Mouse (Mus musculus): ENCODE measurements around the gene Krtap20-2.
"Not testable (repeated sequence)": the region's sequence is repeated elsewhere in the genome, so short reads cannot be mapped to it uniquely, and the experiment has no call there.

Krtap20-2 gene

DNA sequence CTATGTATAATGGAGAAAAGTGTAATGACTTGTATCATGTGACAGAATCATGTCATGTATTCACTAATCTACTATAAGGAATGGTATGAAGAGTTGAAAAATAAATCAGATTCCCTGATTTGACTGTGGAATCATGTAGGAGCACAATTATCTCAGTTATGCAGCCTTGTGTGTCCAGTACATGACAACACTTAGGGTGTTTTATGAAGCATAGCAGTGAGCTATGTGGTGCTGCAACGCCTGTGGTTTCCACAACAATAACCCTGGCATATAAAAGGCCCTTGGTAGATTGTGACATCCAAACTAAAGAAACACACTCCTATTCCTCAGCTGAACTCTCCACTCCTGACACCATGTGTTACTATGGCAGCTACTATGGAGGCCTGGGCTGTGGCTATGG, at the start of gene Krtap20-2:
Gene Krtap20-2, plus strand, starts transcription at position 301 of the 400 bp plus-strand sequence.
- no peak for DNase-seq (ENCODE audit: low spot score)

DNA sequence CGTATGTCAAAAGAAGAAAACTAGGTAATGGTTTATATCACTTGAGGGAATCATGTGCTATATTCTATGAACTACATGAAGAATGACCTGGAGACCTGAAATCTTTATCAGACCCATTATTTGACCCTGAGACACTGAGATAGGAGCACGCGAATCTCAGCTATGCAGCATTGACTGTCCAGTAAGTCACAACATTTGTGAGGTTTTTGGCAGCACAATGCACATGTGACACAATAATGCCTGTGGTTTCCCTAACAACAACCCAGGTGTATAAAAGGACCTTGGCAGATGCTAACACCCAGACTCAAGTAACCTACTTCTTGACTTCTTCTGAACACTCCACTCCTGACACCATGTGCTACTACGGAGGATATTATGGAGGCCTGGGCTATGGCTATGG, 48.0 kb upstream of the Krtap20-2 start, which contains the start of gene Gm9789:
Gene Gm9789, plus strand, starts transcription at position 301 of the 400 bp plus-strand sequence.
- DNase-seq (ENCODE audit: low spot score) = no peak

DNA sequence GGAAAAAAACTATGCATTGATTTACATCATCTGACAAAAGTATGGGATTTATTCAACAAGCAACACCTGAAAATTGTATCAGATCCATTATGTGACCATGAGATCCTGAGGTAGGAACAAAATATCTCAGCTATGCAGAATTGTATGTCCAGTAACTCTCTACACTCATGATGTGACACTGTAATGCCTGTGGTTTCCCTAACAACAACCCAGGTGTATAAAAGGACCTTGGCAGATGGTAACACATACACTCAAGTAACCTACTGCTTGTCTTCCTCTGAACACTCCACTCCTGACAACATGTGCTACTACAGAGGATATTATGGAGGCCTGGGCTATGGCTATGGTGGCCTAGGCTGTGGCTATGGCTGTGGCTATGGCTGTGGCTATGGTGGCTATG, 36.5 kb upstream of the Krtap20-2 start, which contains the start of gene Gm7735:
Gene Gm7735, plus strand, starts transcription at position 301 of the 400 bp plus-strand sequence.
- not testable (repeated sequence) for DNase-seq (ENCODE audit: low spot score)

DNA sequence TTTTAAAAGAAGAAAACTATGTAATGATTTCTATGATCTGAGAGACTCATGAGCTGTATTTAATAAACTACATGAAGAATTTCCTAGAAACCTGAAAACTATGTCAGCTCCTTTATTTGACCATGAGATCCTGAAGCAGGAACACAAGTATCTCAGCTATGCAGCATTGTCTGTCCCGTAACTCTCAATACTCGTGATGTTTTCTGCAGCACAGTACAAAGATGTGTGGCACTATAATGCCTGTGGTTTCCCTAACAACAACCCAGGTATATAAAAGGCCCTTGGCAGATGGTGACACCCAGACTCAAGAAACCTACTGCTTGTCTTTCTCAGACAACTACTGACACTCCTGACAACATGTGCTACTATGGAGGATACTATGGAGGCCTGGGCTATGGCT, 31.2 kb upstream of the Krtap20-2 start, which contains the start of gene 1110057P08Rik:
Gene 1110057P08Rik, plus strand, starts transcription at position 301 of the 400 bp plus-strand sequence.
- no peak for DNase-seq (ENCODE audit: low spot score)

DNA sequence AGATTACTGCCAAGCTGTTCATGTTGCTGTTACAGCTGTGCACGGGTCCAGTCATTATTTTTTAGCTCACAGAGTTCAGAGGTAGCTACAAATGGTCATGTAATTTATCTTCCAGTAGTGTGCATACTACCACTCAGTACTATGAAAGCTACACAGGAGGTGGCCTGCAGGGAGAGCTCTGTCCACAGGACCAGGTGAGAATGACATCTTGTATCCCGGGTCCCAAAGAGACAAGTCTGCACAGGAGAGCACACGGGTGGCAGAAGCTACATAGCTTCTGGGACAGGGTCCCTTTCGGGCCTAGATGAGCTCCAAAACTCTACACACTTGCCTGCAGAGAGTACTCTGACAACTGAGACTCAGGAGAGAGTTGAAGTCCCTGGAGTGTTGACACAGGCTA, 17.0 kb upstream of the Krtap20-2 start:
- DNase-seq (ENCODE audit: low spot score) = no peak
